Mouse (Mus musculus): Measurements from ENCODE around the gene Igsf8.
A peak's percentile ranks its signal among the peaks of the same experiment; 100 is the strongest.

DNA sequence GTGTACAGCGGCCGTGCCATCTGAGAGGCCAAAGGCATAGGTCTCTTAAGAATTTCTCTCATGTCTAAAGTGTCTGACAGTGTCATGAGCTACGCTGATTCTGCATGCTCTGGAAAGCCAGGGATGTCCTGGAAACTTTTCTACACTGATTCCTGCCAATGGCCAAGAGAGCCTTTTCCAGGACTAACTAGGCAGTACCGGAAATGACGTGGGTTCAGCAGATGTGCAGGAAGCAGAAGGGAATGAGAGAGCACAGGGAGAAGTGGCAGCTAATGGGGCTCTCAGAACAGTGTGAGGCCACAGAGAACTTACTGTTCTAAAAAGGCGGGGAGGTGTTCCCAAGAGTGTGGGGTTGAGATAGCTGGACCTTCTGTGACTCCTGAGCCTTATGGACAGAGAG lies 11.9 kb downstream of the Igsf8 start:
- TF ChIP-seq CTCF (IDR thresholded peaks at IDR 0.05) (no peak), EP300 (IDR thresholded peaks at IDR 0.05; ENCODE audit: insufficient read depth, low read depth, low read length) (0 out of 2 replicates have a peak, but pooled peaks have one; percentile 13)
